Mouse (Mus musculus) lung, embryonic 15.5 days (tissue): ENCODE results near the gene Akap6. TPM values are rescaled to one million over a fixed set of nuclear protein-coding genes. Genes with fewer than 3 reads are reported as not detected.

Source experiments
- ATAC-seq: fragments of 200-750 bp; cut with Nextera tagmentation; 2 replicates; pipeline ENCODE4 v1.8.0; 2017; ENCODE audit warnings: moderate number of reproducible peaks, borderline replicate concordance; ENCODE audit not compliant: low FRiP score, low TSS enrichment; ENCODE audit errors: extremely low read depth
- H3K27ac ChIP-seq: fragments of 300-500 bp; sonication (generic); 2 replicates; pipeline ENCODE4 v1.5.1; 2015; ENCODE audit warnings: moderate library complexity, mild to moderate bottlenecking, inconsistent platforms
- H3K27me3 ChIP-seq: fragments of 300-500 bp; sonication (generic); 2 replicates; pipeline ENCODE4 v1.6.1; 2015; ENCODE audit warnings: inconsistent platforms
- H3K36me3 ChIP-seq: fragments of 300-500 bp; sonication (generic); 2 replicates; pipeline ENCODE4 v1.6.1; 2015; ENCODE audit warnings: inconsistent platforms
- H3K4me1 ChIP-seq: fragments of 300-500 bp; sonication (generic); 2 replicates; pipeline ENCODE4 v1.6.1; 2015; ENCODE audit warnings: inconsistent platforms
- H3K4me2 ChIP-seq: fragments of 300-500 bp; sonication (generic); 2 replicates; pipeline ENCODE4 v1.6.1; 2015; ENCODE audit warnings: inconsistent platforms, mild to moderate bottlenecking, moderate library complexity
- H3K4me3 ChIP-seq: fragments of 300-500 bp; sonication (generic); 2 replicates; pipeline ENCODE4 v1.5.1; 2015; ENCODE audit warnings: mild to moderate bottlenecking, inconsistent platforms
- H3K9ac ChIP-seq: fragments of 300-500 bp; sonication (generic); 2 replicates; pipeline ENCODE4 v1.6.1; 2015; ENCODE audit warnings: inconsistent platforms
- H3K9me3 ChIP-seq: fragments of 300-500 bp; sonication (generic); 2 replicates; pipeline ENCODE4 v1.6.1; 2016; ENCODE audit warnings: inconsistent platforms
- WGBS: fragments of 180-500 bp; shearing (Covaris S2); methylation state at CpG from one replicate; pipeline ENCODE4 v1.1.7; 2015; 5-methylcytosine and 5-hydroxymethylcytosine counted together
- polyA plus RNA-seq: library from polyadenylated mRNA; unstranded; fragments of >200 nt; fragmentation: Nextera tagmentation; extraction: Ambion mirVana; gene quantifications from 2 replicates; pipeline ENCODE4 v1.2.1, GENCODE M21; 2015

The Akap6 gene
- polyA plus RNA-seq, 1 experiment from 2014 or later, result 0.89 TPM

DNA sequence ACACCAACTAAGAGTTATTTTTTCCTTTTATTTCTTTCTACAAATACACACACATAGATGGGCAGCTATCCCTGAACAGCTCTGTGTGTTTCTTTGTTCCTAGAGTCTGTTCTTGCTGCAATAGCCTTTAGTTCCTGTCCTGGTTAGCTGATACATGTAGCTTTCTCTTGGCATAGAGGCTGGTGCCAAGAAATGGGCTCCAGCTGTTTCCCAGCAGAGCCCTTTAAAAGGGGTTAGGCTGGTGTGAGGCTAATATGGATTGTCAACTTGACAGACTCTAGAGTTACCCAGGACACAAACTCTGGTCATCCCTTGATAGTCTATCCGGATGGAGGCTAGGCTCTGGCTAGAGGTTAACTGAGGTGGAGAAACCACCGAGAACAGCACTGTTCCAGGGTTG lies 64.9 kb downstream of the Akap6 start:
- Histone ChIP-seq H3K4me2 (no peak overlapping the region), H3K4me3 (no peak overlapping the region), H3K9ac (no peak overlapping the region), H3K27me3 (no peaks in the 10 kb centered on the region), H3K4me1 (0 out of 2 replicates have a peak, but pooled peaks cover 3% of the 10 kb centered on the region), H3K27ac (peak overlapping the region; percentile 44; the same call in 1 of the 2 replicates), H3K9me3 (no peaks in the 10 kb centered on the region), H3K36me3 (no peaks in the 10 kb centered on the region)
- WGBS, result 54% methylated on average over 2 of the region's 2 CpGs
- peak; percentile 62; the same call in 1 of the 2 replicates for ATAC-seq

DNA sequence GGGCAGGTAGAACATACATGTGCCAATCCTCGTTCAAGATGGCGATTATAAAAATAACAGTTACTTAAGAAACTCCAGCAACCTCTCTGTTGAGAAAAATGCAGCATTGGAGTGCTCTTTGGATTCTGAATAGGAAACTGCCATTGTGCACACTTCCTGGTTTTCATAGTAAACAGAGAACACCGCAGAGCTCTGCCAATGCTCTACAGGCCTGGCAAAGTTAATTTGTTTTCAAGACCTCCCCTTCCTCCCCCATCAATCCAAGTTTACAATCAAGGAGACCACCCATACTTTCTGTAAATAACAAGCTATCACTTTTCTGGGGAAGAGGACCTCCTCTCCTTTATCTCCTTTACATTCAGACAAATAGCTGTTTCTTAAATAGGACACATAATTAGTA lies 65.6 kb downstream of the Akap6 start:
- peak; percentile 59; the same call in 1 of the 2 replicates for ATAC-seq
- Histone ChIP-seq H3K9ac (no peak overlapping the region), H3K36me3 (no peaks in the 10 kb centered on the region), H3K9me3 (no peaks in the 10 kb centered on the region), H3K27ac (peak overlapping the region; percentile 44; the same call in 1 of the 2 replicates), H3K4me1 (0 out of 2 replicates have a peak, but pooled peaks cover 3% of the 10 kb centered on the region), H3K4me2 (no peak overlapping the region), H3K27me3 (no peaks in the 10 kb centered on the region), H3K4me3 (no peak overlapping the region)
- WGBS, result 42% methylated on average over 3 of the region's 3 CpGs

DNA sequence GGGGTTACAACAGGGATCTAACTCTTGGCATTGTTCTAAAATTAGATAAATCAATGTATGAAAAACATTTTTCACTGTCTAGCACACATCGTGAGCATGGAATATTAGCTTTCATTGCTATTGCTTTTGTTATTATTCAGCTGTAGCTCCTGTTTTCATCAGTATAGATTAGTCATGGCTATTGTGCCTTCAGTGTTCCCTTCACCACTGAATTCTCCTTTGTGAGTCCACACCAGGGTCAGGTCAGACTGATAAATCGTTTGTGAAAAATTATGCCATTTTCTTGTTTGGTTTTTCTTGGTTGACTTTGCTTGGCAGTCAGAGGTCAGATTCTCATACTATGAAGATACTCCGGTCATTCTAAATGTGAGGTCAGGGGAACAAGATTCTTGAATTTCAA lies 70.4 kb downstream of the Akap6 start:
- Histone ChIP-seq H3K9ac (no peak overlapping the region), H3K9me3 (no peaks in the 10 kb centered on the region), H3K27me3 (no peaks in the 10 kb centered on the region), H3K27ac (no peak overlapping the region), H3K4me3 (no peak overlapping the region), H3K4me2 (no peak overlapping the region), H3K36me3 (no peaks in the 10 kb centered on the region), H3K4me1 (peaks cover 21% of the 10 kb centered on the region)
- WGBS, result 69% methylated on average over 3 of the region's 3 CpGs
- ATAC-seq, result no peak

DNA sequence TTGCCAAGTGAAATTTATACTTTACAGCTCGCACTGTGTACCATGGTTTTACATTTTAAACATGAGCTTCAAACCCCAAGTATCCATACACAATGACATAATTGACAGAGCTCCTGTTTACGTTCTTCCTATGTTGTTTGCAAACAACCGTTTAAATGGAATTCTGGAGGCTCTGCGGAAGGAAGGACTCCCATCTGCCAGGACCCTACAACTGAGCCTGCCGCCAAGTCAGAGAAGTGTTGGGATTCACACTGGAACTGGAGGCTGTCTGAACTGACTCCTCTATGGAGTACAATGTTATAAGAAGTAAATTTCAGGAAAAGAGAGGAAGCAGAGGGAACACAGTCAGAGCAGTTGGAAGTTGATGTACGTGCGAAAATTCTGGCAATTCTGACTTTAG lies 72.7 kb downstream of the Akap6 start:
- H3K36me3 ChIP-seq, result no peaks in the 10 kb centered on the region
- H3K4me3 ChIP-seq, result no peak overlapping the region
- ATAC-seq, result no peak
- no peak overlapping the region for H3K4me2 ChIP-seq
- H3K4me1 ChIP-seq, result peaks cover 20% of the 10 kb centered on the region
- WGBS, result 55% methylated on average over 7 of the region's 7 CpGs
- no peak overlapping the region for H3K9ac ChIP-seq
- no peaks in the 10 kb centered on the region for H3K27me3 ChIP-seq
- 0 out of 2 replicates have a peak overlapping the region, but pooled peaks have one; percentile 32 for H3K27ac ChIP-seq
- H3K9me3 ChIP-seq, result no peaks in the 10 kb centered on the region

DNA sequence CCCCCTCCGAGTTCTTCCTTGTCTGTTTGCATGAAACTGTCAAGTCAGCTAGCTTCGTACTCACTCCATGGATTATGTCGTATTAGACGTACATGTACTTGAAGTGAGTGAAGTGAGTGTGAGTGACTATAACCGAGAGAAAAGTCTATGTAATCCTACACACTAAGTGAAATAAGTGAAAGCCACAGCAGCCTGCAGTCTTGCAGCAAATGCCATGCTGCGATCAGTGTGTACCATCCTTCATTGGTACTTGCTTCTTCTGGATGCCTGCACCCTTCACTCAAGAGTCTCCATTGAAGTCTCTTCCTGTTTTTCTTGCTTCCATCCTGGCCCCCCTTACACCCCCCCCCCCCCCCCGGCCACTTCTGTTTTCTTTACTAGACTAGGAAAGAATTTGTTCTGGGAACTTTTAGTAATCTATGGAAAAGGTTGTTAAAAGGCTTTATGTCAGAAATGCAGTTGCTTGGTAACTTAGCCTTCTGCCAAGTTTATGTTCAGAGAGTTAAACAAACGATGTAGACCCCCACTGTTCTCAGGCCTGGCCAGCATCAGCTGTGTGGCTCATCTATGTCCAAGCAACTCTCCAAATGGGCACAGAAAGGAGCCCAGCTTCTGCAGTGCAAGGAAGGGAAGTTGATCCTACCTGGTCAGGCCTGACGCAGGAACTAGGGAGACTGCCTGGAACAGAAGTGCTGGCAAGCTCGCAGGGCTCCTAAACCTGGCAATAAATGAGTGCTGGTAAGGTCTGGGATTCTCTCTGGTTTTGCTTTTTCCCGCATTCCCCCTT lies 73.5 kb downstream of the Akap6 start:
- 28% methylated on average over 10 of the region's 11 CpGs for WGBS
- H3K4me1 ChIP-seq, result peaks cover 20% of the 10 kb centered on the region
- H3K9me3 ChIP-seq, result no peaks in the 10 kb centered on the region
- peak; percentile 59; the same call in 1 of the 2 replicates for ATAC-seq
- no peaks in the 10 kb centered on the region for H3K27me3 ChIP-seq
- H3K36me3 ChIP-seq, result no peaks in the 10 kb centered on the region
- 0 out of 2 replicates have a peak overlapping the region, but pooled peaks have one; percentile 3 for H3K4me2 ChIP-seq
- H3K4me3 ChIP-seq, result no peak overlapping the region
- peak overlapping the region; percentile 56 for H3K27ac ChIP-seq
- H3K9ac ChIP-seq, result no peak overlapping the region

DNA sequence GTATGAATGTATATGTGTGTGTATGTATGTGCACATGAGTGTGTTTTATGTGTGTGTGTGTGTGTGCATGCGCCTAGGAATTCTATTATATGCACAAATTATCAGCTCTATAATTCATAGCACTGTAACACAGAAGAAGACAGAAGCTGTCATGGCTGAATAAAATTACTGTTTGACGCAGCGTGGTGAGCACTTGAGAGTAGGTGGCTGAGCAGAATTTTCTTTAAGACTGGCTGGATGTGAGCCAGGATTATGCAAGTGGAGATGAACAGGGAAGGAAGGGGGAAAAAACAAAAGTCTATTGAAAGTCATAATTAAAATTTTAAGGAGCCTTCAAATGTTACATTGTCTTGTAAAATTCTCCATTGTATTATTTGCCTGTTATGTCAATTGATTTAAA lies 74.7 kb downstream of the Akap6 start:
- Histone ChIP-seq H3K27me3 (no peaks in the 10 kb centered on the region), H3K9ac (no peak overlapping the region), H3K36me3 (no peaks in the 10 kb centered on the region), H3K4me3 (no peak overlapping the region), H3K27ac (no peak overlapping the region), H3K4me2 (no peak overlapping the region), H3K9me3 (no peaks in the 10 kb centered on the region), H3K4me1 (peaks cover 20% of the 10 kb centered on the region)
- ATAC-seq, result no peak
- 24% methylated on average over 3 of the region's 3 CpGs for WGBS

DNA sequence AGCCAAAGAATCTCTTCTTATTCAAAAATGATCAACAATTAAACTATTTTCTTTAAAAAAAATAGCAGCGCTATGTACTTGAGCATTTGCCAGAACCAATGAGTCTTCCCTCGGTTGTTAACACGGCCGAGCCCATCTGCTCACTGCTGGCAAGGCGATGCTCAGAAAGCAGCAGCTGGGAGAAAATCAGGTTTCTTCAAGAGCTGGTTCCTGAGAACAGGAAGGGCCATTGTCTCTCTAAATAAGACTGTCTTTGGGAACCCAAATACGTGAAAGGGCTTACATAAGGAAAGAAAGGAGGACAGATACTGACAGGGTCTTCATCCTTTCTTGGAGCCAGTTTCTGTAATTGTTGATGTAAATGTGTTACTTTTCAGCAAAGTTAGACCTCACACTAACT lies 75.2 kb downstream of the Akap6 start:
- WGBS, result 24% methylated on average over 6 of the region's 6 CpGs
- H3K27me3 ChIP-seq, result no peaks in the 10 kb centered on the region
- no peak overlapping the region for H3K4me2 ChIP-seq
- peaks cover 20% of the 10 kb centered on the region for H3K4me1 ChIP-seq
- H3K36me3 ChIP-seq, result no peaks in the 10 kb centered on the region
- H3K4me3 ChIP-seq, result no peak overlapping the region
- no peak overlapping the region for H3K27ac ChIP-seq
- no peak for ATAC-seq
- H3K9me3 ChIP-seq, result no peaks in the 10 kb centered on the region
- no peak overlapping the region for H3K9ac ChIP-seq

DNA sequence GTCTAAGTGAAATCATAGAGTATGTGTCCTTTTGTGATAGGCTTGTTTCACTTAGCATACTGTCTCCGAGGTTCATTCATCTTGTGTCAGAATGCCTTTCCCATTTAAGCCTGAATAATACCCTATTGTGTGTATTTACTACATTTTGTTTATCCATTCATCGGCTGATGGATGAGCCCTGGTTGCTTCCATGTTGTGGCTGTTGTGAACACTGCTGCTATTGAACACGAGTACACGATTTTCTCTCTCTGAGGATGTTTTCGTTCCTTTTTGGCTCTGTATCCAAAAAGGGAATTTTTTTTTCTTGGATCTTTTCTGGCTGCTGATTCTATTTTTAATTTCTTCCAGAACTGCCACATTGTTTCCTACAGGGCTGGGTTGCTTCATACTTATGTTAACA lies 81.0 kb downstream of the Akap6 start:
- Histone ChIP-seq H3K4me1 (peaks cover 10% of the 10 kb centered on the region), H3K27me3 (no peaks in the 10 kb centered on the region), H3K4me3 (no peak overlapping the region), H3K9ac (no peak overlapping the region), H3K27ac (no peak overlapping the region), H3K4me2 (no peak overlapping the region), H3K9me3 (no peaks in the 10 kb centered on the region), H3K36me3 (no peaks in the 10 kb centered on the region)
- WGBS, result 61% methylated on average over 5 of the region's 5 CpGs
- no peak for ATAC-seq

DNA sequence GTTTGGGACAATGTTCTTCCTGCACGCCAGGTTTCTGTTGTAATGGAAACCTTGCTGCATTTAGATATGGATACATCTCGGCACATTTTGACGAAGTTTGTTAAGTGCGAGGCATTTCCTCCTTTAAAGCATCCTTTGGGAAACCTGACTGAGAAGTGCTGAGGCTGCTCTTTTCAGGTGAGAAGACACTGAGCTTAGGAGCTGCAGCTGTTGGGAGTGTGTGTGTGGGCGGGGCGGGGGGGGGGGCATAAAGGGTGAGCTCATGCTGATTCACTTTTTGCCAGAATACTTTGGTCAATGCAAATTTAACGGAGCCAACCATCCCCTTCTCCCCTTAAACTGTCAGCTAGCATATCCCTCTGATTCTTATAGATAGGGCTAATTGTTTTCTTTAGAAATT lies 81.9 kb downstream of the Akap6 start:
- Histone ChIP-seq H3K4me1 (peaks cover 10% of the 10 kb centered on the region), H3K9ac (no peak overlapping the region), H3K4me3 (no peak overlapping the region), H3K4me2 (no peak overlapping the region), H3K36me3 (no peaks in the 10 kb centered on the region), H3K27me3 (no peaks in the 10 kb centered on the region), H3K27ac (no peak overlapping the region), H3K9me3 (no peaks in the 10 kb centered on the region)
- WGBS, result 66% methylated on average over 7 of the region's 7 CpGs
- no peak for ATAC-seq

DNA sequence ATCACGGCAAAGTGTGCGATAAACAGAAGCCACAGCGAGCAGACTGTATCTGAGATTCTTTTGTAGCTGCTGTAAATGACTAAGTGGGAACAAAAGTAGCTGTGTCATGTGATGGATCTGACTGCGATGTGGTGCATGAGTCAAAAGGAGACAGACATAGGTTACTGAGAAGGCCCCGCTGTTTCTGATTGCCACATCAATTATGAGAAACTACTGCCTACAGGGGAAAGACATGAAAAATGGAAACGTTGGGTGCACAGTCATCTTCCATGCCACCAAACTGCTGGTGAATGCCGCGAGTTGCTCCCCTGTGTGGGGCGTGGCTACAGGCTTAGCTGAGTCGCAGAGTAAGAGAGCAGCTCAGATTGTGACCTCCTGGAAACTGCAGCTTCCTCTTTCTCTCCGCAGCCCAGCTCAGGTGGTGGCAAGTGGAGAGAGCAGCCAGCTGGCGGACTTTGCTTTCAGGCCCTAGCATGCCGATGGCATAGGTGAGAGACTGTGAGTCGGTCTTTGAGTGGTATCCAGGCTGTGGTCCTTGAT lies 83.8 kb downstream of the Akap6 start:
- WGBS, result 9% methylated on average over 14 of the region's 14 CpGs
- Histone ChIP-seq H3K36me3 (no peaks in the 10 kb centered on the region), H3K9me3 (no peaks in the 10 kb centered on the region), H3K4me1 (peaks cover 10% of the 10 kb centered on the region), H3K27ac (no peak overlapping the region), H3K9ac (no peak overlapping the region), H3K4me3 (0 out of 2 replicates have a peak overlapping the region, but pooled peaks have one; percentile 8), H3K4me2 (peak overlapping the region; percentile 44), H3K27me3 (no peaks in the 10 kb centered on the region)
- no peak for ATAC-seq

DNA sequence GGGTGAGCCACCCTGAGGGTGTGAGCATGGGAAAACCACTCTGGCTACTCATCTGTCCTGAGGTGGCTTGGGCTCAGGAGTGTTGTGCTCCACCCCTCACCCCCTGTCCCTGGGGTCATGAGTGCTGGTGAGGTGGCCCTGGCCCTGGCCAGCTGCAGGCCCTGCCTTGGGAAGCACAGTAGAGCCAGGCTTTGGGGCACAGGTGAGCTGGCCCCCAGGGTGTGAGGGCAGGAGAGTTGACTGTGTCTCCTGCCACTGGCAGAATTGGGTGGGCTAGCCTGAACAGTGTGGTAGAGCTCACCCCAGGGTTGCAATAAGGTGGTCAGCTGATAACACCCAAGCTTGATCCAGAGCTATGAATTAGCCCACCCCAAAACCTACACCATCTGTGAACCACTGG lies 86.0 kb downstream of the Akap6 start:
- H3K4me1 ChIP-seq, result peaks cover 11% of the 10 kb centered on the region
- no peak overlapping the region for H3K4me3 ChIP-seq
- H3K9me3 ChIP-seq, result no peaks in the 10 kb centered on the region
- no peak for ATAC-seq
- H3K4me2 ChIP-seq, result no peak overlapping the region
- no peak overlapping the region for H3K27ac ChIP-seq
- no peak overlapping the region for H3K9ac ChIP-seq
- no peaks in the 10 kb centered on the region for H3K36me3 ChIP-seq
- H3K27me3 ChIP-seq, result peaks cover 3% of the 10 kb centered on the region; the same call in 1 of the 2 replicates

DNA sequence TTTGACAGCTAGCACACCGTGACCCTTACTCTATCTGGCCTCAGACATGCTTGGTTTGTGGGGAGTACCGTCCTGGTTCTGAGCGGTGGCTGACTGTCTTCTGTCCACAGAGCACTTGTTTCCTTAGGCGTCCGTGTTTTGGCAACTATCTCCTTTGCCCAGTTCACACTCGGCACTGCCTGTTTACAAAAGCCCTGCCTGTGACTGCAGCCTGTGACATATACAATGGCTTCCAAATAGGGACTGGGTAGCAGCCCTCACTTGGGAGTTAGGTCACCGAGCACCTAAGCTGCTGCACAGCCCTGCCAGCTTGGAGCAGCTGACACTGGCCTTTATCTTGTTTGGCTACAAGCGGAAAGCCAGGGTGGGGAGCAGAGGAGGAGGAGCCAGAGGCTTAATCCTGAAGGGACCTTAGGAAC lies 91.2 kb downstream of the Akap6 start:
- H3K4me3 ChIP-seq, result no peak overlapping the region
- no peak overlapping the region for H3K27ac ChIP-seq
- no peaks in the 10 kb centered on the region for H3K9me3 ChIP-seq
- 9% methylated on average over 8 of the region's 8 CpGs for WGBS
- no peaks in the 10 kb centered on the region for H3K36me3 ChIP-seq
- H3K4me1 ChIP-seq, result peaks cover 12% of the 10 kb centered on the region
- H3K27me3 ChIP-seq, result peaks cover 8% of the 10 kb centered on the region; the same call in 1 of the 2 replicates
- ATAC-seq, result no peak
- no peak overlapping the region for H3K9ac ChIP-seq
- H3K4me2 ChIP-seq, result peak overlapping the region; percentile 29
